Mouse (Mus musculus): ENCODE results near the gene Rapsn.

DNA sequence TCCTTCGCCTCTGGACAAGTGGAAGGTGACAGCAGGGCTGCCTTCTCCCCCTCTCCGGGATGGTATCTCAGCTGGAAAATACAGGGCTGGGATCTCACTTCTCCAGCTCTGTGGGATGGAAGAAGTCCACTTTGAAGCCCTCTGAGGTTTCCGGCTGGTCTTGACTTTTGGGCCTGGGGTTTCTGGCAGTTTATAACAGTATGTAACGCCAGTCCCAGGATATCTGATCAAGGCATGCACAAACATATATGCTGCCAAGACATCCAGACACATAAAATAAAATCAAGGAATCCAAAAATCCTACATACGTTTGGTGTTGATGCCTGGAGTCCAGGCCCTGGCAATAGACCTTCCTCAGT lies 43.6 kb downstream of the Rapsn start:
- TF ChIP-seq POLR2A (IDR thresholded peaks at IDR 0.05; ENCODE audit: borderline replicate concordance, low read depth, low read length): no peak
- no peak for TF ChIP-seq CTCF (IDR thresholded peaks at IDR 0.05; ENCODE audit: low read depth, low read length)
